Mouse (Mus musculus): ENCODE measurements at regions not wholly inside any gene's neighbourhood (a gene's known extent, or its start where the extent isn't known, plus 50 kb on each side); places are given as distances from the start of the nearest gene placed in this dataset.

DNA sequence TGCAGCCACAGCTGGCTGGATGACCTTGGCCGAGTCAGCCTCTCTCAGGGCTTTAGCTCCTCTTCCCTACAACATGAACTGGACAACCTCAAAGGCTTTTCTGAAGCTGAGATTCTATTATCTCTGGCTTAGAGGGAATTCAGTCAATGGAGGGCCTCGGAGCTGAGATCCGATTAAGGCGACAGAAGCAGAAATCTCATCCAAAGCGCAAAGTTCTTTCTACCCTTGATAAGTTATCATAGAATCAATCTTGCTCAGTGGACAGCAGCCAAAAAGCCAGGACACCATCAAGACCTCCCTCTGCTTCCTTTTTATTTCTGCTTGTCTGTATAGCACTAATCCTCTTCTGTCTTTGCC, 474.8 kb downstream of the Nedd1 start:
- intact Hi-C loops (cut with DNase I), result no loop called here
- DNase-seq, result no peak

DNA sequence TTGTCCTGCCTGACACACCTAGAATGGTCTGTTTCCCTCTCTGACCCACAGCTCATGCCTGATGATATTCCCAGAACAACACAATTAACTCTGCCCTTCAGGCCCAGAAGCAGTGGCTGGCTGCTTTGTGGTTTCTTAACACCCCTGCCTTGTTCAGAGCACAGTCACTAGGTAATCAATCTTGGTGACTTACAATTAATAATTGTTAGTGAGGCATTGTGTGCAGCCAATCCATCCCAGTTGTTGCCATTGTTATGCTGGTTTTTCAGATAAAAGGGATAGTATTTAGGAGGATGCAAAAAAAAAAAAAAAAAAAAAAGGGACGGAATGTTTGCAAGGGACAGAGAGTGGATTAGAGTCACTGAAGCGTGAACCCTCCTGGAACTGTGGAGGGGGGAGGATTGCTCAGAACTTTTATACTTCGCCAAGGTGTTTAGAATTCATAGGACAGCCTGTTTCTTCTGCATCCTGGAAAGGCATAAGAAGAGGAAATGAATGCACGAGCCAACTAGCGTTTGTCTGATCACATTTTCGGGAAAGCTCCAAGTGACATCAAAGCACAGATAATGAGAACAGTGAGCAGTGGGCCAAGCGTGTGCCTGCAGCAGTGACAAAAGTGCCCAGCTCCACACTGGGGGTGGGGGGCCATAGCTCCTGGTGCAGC, 475.3 kb downstream of the Nedd1 start:
- intact Hi-C loops (cut with DNase I), result no loop called here
- DNase-seq, result no peak

DNA sequence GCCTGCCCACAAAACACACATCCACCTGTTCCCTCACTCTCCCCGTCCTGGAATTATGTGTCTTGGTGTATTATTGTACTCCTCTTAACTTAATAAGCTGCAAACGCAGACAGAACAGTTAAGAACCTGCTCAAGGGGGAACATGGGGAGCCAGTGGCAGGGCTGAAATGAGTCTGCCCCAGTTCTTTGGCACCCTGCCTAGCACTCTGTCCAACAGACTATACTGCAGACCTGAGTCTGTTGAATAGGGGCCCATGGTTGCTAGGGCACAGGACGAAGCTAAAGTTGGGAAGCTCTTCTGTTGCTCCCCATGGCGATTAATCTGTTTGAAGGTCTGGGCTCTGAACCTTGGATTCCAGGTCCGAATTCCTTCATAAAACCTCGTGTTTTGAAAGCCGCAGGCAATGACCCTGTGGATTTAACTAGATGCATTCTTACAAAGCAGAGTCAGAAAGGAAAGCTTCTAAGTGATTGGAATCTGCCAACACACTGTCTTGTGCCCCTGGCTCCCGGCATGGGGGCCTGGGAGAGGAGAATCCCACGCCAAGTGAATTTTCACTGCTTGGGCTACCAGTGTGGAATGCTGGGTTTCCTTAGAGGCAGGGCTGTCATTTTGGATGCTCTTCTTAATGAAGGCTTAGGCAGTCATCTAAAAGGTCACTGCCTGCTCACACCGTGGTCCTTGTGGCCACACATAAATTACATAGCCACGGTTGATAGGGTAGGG, 479.3 kb downstream of the Nedd1 start:
- intact Hi-C loops (cut with DNase I), result no loop called here
- peak in 1 of 2 experiments; percentile 1 for DNase-seq

DNA sequence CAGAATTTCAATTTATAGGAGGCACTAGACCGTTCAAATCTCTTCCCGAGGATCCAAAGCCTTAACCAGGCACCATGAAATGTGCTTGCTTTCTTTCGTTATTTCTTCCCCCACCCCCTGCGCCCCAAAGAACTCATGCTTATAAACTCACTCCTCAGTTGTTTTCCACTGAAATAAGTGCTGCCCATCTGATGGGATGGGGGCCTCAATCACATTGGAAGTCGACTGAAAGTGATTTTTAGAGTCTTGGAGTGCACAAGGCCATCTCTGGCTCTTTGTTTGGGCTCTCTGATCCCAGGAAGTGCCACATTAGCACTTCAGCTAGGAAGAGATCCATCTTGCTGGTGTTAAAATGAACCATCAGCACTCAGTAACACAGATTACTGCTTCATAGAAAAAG, 484.3 kb downstream of the Nedd1 start:
- intact Hi-C loops (cut with DNase I), result no loop called here
- no peak for DNase-seq

DNA sequence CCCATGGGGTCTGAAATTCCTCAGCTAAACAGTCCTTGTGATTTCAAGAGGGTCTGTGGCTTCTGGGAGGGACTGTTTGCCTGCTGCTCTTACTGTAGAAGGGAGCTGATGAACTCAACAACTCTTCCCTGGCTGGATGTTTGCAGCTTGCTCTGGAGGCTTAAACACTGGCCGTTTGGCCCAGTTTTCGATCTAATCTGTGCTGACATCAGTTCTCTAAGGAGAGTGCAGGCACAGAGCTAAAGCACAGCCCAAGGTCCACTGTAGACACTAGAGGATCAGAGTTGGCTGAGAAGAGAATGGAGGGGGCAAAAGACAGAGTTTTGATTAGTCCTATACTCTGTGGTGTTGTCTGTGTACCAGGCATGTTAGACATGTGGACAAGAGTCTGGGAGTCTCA, 490.1 kb downstream of the Nedd1 start:
- DNase-seq, result no peak

DNA sequence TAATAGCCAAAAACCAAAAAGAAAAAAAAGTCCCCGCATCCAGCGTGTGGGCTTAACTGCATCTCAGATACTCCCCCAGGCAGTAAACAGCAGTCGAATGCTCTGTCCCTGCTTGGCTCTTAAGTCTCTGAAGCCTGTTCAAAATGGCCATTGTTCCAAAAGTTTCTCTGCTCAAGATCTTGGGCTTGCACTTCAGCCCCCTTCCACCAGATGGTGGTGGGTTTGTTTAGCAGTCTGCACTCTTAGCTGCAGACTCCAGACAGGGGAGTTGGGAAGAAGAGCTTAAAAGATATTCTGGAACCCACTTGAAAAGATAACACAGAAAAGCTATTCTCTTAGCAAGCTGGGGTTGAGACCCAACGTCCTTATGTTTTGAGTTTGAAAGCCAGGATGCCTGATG, 496.4 kb downstream of the Nedd1 start:
- DNase-seq, result no peak
- intact Hi-C loops (cut with DNase I), result no loop called here

More for the DNA sequence above, 490.1 kb downstream of the Nedd1 start:
- intact Hi-C loops (cut with DNase I), result no loop called here

DNA sequence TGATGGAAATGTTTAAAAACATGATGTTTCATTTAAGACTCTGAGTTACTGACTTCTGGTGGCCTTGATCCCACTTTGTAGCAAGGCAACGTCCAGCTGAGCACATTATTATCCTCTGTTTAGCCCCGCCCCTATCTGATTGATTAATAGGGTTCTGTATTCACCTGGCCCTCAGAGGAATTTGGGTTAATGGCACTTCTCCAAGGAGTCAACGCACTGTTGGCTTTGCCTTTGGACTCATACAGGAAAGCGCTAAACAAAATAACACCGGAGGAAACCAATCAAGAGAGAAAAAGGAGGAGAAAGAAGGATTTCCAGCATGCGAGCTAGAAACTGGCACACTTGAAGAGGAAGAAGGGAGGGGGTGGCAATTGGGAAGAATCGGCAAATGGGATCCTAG, 497.1 kb downstream of the Nedd1 start:
- intact Hi-C loops (cut with DNase I), result no loop called here
- no peak for DNase-seq

DNA sequence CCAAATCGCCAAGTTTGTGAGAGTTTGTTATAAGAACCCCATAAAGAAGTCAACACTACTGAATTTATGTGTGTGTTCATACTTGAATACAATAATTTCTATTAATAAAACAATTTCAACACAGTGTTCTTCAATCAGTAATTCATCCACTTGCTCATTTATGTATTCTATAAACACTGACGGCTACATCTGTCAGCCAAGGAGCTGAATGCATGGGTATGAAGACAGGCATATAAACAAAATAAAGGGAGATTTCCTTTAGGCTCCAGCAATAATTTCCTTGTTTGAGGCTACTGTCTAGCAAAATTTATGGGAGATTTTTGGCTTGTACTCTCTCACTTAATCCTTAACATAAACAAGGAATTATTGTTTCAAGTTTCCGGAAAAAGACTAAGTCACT, 502.9 kb downstream of the Nedd1 start:
- intact Hi-C loops (cut with DNase I), result no loop called here
- no peak for DNase-seq

DNA sequence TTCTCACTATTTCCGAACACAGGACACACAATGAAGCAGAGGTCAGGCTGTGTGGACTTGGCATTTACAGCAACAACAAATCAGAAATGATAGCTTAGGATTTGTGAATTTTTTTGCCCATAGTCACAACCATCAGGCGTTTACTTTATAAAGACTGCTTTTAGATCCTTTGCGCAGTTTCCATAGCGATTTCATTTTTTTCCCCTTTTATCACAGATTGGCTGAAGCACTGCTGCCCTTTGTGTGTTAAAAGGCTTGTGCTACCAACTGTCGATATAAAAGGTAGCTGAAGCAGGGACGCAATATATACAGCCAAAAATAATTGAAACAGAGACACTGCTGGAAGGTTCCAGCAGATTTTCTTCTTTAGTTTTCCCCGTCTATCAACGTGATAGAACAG, 551.4 kb downstream of the Nedd1 start:
- intact Hi-C loops (cut with DNase I), result no loop called here
- no peak for DNase-seq

DNA sequence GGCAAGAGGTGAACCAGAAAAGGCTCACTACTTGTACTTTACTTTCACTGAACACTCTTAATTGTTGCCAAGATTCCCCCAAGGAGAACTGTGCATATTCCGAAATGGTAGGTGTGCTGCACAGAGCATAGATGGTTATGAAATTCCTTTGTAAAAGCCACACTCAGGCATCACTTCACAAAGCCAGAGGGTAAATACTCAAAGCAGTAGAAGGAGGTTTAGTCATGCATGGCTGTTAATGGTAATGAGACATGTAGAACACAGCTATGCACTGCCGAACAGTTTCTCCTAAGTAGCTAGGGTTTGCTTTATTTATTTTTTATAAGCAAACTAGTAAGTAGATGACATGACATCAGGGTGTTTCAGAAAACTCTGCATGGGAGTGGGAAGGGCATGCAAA, 556.2 kb downstream of the Nedd1 start:
- no peak for DNase-seq

DNA sequence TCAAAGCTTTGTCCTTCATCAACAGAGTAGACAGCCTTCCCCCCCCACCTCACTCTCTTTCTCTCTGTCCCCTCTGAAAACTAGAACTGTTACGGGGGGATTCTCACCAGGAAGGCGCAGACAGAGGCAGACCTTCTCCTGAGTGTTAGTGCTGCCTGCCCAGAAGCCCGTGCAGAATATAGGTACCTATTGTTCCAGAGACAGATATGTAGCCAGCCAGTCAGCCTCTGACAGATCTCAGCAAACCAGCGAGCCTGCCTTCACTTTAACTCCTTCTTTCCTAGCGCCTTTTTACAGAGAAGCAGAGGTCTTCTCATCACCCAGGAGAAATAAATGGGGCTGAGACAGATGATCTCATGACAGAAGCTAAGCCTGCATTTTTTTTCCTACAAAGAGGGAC, 557.2 kb downstream of the Nedd1 start:
- no peak for DNase-seq
- intact Hi-C loops (cut with DNase I), result no loop called here

More for the DNA sequence above, 556.2 kb downstream of the Nedd1 start:
- intact Hi-C loops (cut with DNase I), result no loop called here

DNA sequence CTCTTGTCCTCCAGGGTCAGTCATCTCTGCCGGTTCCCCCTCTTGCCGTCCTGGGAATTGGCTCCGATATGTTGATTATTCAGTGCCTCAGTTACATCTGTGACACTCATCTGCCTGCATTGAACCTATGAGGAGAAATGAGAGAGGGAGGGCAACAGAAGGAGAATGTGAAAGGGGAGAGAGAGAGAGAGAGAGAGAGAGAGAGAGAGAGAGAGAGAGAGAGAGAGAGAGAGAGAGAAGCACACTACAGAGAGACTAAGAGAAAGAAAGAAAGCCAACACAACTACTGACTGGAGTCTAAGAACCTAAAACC, 557.6 kb downstream of the Nedd1 start:
- intact Hi-C loops (cut with DNase I), result no loop called here

DNA sequence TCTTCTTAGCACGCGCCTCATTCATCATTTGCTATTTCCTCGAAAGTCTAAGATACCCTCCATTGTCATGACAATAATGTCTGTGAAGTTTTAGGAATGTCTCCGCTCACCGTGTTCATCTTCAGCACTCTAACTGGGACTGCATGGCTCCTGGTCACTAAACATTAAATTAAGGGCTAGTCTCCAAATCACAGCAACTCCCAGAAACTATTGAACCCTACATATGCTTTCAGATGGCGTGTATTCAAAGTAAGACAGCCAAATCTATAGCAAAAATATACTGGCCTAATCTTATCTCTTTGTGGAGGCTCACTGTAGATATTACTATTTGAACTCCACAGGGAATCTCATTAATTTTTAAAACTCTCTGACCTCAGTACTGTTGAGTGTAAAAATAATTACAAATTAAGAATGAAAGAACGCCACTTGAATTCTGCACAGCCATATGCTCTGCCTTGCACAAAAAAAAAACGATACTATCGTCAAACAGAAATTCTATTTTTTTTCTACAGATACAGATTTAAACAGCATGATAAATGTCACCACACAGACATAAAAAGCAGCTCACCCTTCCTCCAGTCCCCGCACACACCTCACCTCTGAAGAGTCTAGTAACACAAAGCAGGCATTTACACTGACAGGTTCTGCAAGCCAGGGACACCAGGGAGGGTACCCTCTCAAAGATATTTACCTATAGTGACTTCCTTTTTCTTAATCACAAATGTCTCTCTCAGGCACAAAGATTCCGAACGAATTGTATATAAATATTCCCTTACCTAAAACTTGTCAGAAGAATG, 558.2 kb downstream of the Nedd1 start:
- intact Hi-C loops (cut with DNase I), result no loop called here
- DNase-seq, result no peak

More for the DNA sequence above, 557.6 kb downstream of the Nedd1 start:
- no peak for DNase-seq

DNA sequence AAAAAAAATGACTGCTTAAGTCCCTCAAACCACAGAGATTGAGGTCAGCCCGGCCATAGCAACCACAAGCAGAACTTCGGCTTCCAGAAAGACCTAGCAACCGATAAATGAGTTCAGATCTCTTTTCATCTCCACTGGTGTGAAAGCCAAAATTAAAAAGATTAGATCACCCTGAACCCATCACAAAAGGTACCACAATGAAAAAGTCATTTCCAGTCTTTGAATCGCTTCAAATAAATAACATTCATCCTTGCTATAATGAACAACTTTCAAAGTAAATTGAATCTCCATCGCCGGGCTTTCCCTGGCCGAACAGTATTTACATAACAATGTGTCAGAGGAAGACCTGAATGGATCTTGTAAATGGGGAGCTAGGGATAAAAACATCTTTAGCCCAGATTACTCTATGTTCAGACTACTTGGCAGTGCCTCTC, 559.1 kb downstream of the Nedd1 start:
- DNase-seq, result no peak
- intact Hi-C loops (cut with DNase I), result no loop called here

DNA sequence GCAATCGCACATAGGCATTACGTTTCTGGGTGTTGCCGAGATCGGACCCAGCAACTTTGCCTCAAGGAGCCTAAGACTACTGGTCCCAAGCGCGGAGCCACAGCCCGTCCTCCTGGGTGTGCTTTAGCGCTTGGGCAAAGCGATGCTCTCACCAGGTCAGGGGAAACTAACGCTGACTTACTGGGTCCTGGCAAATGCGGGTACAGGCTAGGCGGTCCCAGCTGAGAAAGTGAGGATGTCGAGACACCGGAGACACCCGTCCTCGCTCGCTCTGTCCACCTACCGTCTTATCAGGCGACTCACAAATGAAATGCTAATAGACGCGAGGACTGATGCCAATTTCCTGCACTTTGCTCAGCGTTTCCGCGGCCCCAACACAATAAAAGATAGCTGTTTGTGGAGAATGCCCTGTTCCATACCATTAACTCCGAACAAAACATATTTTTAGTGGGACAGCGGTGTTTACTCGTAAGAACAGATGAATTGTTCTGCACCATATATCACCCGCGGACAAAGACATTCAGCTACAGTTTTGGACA, 559.7 kb downstream of the Nedd1 start:
- intact Hi-C loops (cut with DNase I), result no loop called here
- peak in 1 of 2 experiments; percentile 1 for DNase-seq

DNA sequence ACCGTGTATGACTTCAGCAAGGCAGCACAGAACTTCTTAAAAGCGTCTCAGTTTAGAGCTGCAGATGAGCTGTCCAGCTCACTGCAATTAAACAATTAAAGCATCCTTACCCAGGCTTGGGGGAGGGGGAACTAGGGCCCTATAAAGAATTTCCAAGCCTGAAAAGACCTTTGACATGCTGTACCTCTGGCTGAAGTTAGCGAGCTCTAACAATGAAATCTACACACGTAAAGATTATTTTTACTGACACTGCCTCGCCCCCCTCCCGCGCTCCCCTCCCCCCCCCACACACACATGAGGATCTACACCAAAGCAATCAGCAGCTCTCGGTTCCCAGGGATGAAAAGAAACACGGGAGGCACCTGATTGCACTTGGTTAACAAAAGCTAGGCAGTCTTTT, 560.7 kb downstream of the Nedd1 start:
- DNase-seq, result no peak
- intact Hi-C loops (cut with DNase I), result no loop called here

DNA sequence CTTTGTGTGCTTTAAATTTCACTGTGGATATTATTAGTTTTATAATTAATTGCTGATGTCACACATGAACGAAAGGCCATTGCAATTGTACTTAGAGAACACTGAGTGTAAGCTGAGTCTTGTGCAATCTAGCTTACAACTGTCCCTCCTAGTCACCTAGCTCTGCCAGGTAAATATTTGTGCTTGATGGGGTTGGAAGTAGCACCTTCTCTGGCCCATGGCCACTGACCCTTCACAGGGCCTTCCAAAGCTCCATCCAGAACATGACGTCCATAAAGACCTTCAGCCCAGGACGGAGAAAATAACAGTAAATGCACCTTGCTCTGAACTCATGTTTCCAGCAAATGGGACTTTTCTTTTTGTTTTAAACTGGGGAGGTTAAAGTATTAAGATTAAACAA, 576.0 kb downstream of the Nedd1 start:
- DNase-seq, result no peak
- intact Hi-C loops (cut with DNase I), result no loop called here

DNA sequence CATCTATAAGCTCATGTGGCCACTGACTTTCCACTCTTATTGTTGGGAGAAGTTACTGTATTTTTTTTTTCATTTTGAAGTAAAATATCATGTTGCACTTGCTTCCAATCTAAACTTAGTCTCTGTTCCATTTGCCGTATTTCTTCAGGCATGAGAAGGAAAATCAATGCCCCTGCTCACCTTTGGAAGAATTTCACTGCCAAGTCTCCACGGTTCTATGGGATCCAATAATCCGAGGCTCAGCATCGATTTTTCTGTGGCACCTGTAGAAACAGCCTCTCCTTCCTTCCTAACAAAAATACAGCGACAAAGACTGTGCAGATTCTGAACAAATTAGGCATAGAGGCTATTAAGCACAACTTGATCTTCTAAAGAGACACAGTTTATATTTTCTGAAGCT, 586.7 kb downstream of the Nedd1 start:
- intact Hi-C loops (cut with DNase I), result no loop called here
- DNase-seq, result no peak

DNA sequence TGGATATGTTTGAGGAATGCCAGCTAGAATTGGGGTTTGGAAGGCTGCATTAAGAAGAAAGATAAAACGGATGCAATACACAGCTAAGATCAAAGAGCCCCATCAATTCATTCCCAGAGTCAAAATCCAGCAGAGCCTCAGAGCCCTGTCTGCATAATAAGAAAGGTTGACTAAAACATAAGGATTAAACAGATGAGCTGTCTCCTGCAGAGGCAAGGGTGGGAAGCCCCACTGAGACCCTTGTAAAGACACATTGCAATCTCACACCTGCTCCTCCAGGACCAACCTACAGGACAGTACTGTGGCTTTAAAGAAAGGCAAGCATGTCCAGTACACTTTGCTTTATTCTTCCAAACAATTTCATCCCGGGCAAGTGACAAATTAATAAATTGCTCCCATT, 609.4 kb downstream of the Nedd1 start:
- no peak for DNase-seq
- intact Hi-C loops (cut with DNase I), result no loop called here

DNA sequence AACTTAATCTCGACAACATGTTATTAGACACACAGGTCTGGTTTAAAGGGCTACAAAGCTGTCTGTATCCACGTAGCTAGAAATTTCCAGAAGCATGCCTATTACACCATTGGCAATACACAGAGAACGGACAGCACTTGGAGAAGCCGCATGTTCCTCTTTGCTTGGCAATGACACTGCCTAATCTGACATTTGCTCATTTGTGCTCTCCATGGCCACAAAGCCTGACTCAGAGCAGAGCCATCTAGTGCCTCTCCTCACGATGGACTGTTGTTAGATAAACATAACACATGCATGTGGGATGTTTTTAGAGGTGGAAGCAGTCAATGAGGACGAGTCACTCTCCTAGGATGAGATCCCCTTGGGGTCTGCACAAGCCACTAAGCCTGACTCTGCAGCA, 615.9 kb downstream of the Nedd1 start:
- intact Hi-C loops (cut with DNase I), result no loop called here
- DNase-seq, result no peak

DNA sequence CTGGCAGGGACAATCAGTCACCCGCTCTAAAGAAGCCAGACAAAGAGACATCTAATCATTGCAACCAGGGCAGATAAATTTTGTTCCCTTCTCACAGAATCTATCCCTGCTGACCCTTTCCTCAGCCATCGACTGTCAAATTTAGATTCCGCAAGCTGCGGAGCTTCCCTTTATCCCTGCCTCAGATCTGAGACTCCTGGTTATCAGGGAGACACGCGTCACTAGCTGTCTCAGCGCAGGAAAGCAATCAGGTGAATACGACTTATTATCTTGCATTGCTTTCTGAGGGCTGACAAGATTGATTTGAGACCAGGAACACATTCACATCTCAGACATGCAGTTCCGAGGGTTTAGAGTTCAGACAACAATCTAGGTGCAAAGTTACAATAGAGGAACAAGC, 618.3 kb downstream of the Nedd1 start:
- intact Hi-C loops (cut with DNase I), result no loop called here
- DNase-seq, result no peak

DNA sequence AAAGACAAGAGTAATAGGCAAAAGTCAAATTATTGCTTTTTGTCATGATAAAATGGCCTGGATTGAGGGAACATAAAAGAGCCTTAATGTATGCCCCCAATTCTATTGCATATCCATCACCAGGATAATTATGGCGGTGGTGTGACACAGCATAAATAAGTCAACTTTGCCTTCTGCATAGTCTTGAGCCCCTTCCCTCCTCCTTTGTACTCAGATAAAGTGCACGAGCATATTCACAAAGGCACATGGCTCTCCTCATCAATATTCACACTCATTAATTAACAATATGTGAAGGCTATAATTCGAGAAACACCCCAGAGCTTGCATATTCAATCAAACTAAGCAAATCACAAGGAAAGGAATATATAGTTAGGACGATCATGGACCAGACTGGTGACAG, 619.5 kb downstream of the Nedd1 start:
- intact Hi-C loops (cut with DNase I), result no loop called here
- no peak for DNase-seq

Measured in heart, postnatal 10 days (tissue).